Mouse (Mus musculus): ENCODE data around the gene Mfap1a. TPM values are rescaled to one million over a fixed set of nuclear protein-coding genes. Genes with fewer than 3 reads are reported as not detected.

The Mfap1a gene
- polyA plus RNA-seq, 1 experiment, result 4.7 TPM

DNA sequence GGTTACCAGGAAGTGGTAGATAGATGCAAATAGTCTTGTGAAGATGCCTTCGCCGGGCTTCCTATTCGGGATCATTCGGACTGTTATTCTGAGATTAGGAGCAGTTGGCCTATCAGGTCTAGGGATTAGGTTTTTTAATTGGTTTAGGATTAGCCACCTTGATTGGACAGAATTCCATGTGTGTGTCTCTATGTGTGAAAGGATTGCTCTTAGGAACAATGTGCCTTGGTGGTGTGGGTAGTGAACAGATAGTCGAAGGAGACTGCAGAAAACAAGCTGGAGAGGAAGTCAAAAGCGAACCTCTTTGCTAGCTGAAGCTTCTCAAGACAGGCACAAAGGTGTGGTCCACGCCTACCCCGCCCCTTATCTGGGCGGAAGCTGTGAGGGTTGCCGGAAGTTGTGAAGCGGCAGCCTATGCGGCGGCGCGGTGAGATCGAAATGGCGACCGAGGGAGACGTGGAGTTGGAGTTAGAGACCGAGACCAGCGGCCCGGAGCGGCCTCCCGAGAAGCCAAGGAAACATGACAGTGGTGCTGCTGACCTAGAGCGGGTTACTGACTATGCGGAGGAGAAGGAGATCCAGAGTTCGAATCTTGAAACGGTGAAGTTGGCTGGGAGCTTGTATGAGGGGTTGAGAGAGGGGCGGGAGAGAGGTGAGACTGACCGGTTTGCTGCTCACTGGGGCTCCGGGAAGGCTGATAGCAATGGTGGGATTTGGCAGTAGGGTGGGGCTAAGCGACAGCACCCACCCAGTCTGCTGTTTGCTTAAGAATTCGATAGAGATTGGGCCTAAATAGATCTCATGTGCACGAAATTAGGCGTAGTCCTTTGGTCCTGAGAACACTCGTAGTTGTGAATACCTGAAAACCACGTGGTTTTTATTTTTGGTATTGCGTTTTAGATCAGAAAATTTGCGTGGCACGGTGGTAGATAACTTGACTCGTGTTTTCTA lies 49.5 kb downstream of the Mfap1a start, which contains the start of gene Serinc4:
Serinc4 (minus strand) TSS at position 90 of the 951 bp plus-strand sequence.
- 5% methylated on average over 41 of the region's 41 CpGs for WGBS
- peaks cover 5% of the 10 kb centered on the region for H3K4me1 ChIP-seq (replicated peaks; ENCODE audit: control insufficient read depth, insufficient read depth, low read length)
- peak within 1 kb of the TSS; percentile 57; the same call in 1 of the 2 replicates for H3K27ac ChIP-seq (ENCODE audit: control insufficient read depth, insufficient read depth, low read length)
- H3K27me3 ChIP-seq (ENCODE audit: control insufficient read depth, insufficient read depth, low read length), result no peaks in the 10 kb centered on the region
- TF ChIP-seq POLR2A (IDR thresholded peaks at IDR 0.05; ENCODE audit: control insufficient read depth, extremely low read depth, insufficient read depth, low read length, poor library complexity) (no peak; the same call in 1 of the 2 replicates), CTCF (IDR thresholded peaks at IDR 0.05; ENCODE audit: borderline replicate concordance, control insufficient read depth, extremely low read depth, insufficient read depth, low read length, poor library complexity) (no peak)
- peaks cover 8% of the 10 kb centered on the region; the same call in 1 of the 2 replicates for H3K36me3 ChIP-seq (ENCODE audit: control insufficient read depth, insufficient read depth, low read length)
- peak; percentile 90 for DNase-seq
- H3K4me3 ChIP-seq (ENCODE audit: control insufficient read depth, insufficient read depth, low read length), result peak within 1 kb of the TSS; percentile 85

DNA sequence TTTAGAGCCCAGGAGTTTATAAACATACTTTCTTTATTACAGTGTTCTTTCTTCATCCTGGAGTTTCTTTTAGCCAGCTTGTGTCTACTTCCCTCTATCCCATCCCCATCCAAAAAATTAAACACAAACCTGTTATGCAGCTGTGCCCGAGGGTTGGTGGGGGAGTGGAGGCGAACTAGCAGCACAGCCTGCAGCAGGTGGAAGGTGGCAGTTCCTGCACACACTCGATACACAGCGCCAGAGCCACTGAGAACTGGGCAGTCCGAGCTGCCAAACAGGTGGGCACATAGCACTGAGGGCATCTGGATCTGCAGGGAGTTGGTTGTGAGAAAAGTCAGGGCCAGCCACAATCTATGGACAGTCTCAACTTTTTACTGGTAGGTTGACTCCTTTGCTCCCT lies 50.9 kb downstream of the Mfap1a start:
- Histone ChIP-seq H3K36me3 (ENCODE audit: control insufficient read depth, insufficient read depth, low read length) (peaks cover 8% of the 10 kb centered on the region; the same call in 1 of the 2 replicates), H3K4me1 (replicated peaks; ENCODE audit: control insufficient read depth, insufficient read depth, low read length) (peaks cover 6% of the 10 kb centered on the region), H3K27ac (ENCODE audit: control insufficient read depth, insufficient read depth, low read length) (no peak overlapping the region), H3K27me3 (ENCODE audit: control insufficient read depth, insufficient read depth, low read length) (no peaks in the 10 kb centered on the region), H3K4me3 (ENCODE audit: control insufficient read depth, insufficient read depth, low read length) (no peak overlapping the region)
- no peak for DNase-seq
- WGBS, result 93% methylated on average over 5 of the region's 5 CpGs
- TF ChIP-seq CTCF (IDR thresholded peaks at IDR 0.05; ENCODE audit: borderline replicate concordance, control insufficient read depth, extremely low read depth, insufficient read depth, low read length, poor library complexity) (no peak), POLR2A (IDR thresholded peaks at IDR 0.05; ENCODE audit: control insufficient read depth, extremely low read depth, insufficient read depth, low read length, poor library complexity) (no peak)

DNA sequence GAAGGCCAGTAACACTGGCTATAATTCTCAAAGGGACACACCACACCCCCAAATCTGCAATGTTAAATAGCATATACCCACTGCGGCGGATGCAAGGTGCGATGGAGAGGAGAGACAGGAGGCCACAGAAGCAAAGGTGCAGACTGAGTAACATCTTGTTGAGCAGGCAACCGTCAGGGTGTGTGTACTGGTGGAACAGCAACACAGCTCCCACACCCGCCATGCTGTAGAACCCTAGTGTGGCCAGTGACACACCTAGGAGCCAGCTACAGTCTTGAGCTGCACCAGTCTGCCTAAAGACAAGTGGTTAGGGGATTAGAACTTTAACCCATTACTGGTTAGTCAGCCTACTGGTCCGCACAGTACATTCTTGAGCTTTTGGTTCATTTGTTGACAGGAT lies 52.5 kb downstream of the Mfap1a start:
- H3K27ac ChIP-seq (ENCODE audit: control insufficient read depth, insufficient read depth, low read length), result no peak overlapping the region
- H3K4me3 ChIP-seq (ENCODE audit: control insufficient read depth, insufficient read depth, low read length), result no peak overlapping the region

DNA sequence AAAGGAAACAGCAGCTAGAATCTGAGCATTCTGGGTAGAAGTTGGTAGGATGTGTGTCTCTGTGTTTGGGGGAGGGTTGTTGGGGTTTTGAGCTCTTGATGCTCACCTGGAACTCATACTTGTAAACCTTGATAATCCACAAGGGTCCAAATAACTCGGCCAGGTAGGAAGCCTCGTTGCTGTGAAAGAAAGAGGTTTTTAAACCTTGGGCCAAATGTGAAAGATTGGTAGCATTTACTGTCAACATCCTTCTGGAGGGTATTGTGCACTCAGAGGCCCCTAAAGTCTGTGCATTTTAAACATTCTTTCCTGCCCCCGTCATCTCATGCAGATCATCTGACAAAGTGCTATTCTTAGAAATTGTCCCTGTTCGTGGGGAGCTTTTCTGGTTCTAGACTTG lies 53.5 kb downstream of the Mfap1a start, which contains the start of gene Hypk:
Hypk (plus strand) TSS at position 301 of the 400 bp plus-strand sequence.
- no peak for DNase-seq
- H3K27me3 ChIP-seq (ENCODE audit: control insufficient read depth, insufficient read depth, low read length), result no peaks in the 10 kb centered on the region
- WGBS, result 83% methylated on average over 4 of the region's 4 CpGs
- H3K4me1 ChIP-seq (replicated peaks; ENCODE audit: control insufficient read depth, insufficient read depth, low read length), result peaks cover 11% of the 10 kb centered on the region
- no peak within 1 kb of the TSS for H3K27ac ChIP-seq (ENCODE audit: control insufficient read depth, insufficient read depth, low read length)
- no peak for TF ChIP-seq POLR2A (IDR thresholded peaks at IDR 0.05; ENCODE audit: control insufficient read depth, extremely low read depth, insufficient read depth, low read length, poor library complexity)
- no peak for TF ChIP-seq CTCF (IDR thresholded peaks at IDR 0.05; ENCODE audit: borderline replicate concordance, control insufficient read depth, extremely low read depth, insufficient read depth, low read length, poor library complexity)
- H3K4me3 ChIP-seq (ENCODE audit: control insufficient read depth, insufficient read depth, low read length), result no peak within 1 kb of the TSS
- H3K36me3 ChIP-seq (ENCODE audit: control insufficient read depth, insufficient read depth, low read length), result no peaks in the 10 kb centered on the region

More for the DNA sequence above, 52.5 kb downstream of the Mfap1a start:
- Histone ChIP-seq H3K27me3 (ENCODE audit: control insufficient read depth, insufficient read depth, low read length) (no peaks in the 10 kb centered on the region), H3K36me3 (ENCODE audit: control insufficient read depth, insufficient read depth, low read length) (peaks cover 7% of the 10 kb centered on the region; the same call in 1 of the 2 replicates), H3K4me1 (replicated peaks; ENCODE audit: control insufficient read depth, insufficient read depth, low read length) (peaks cover 12% of the 10 kb centered on the region)
- no peak for DNase-seq
- WGBS, result 97% methylated on average over 6 of the region's 6 CpGs
- TF ChIP-seq CTCF (IDR thresholded peaks at IDR 0.05; ENCODE audit: borderline replicate concordance, control insufficient read depth, extremely low read depth, insufficient read depth, low read length, poor library complexity), result no peak
- TF ChIP-seq POLR2A (IDR thresholded peaks at IDR 0.05; ENCODE audit: control insufficient read depth, extremely low read depth, insufficient read depth, low read length, poor library complexity), result no peak

DNA sequence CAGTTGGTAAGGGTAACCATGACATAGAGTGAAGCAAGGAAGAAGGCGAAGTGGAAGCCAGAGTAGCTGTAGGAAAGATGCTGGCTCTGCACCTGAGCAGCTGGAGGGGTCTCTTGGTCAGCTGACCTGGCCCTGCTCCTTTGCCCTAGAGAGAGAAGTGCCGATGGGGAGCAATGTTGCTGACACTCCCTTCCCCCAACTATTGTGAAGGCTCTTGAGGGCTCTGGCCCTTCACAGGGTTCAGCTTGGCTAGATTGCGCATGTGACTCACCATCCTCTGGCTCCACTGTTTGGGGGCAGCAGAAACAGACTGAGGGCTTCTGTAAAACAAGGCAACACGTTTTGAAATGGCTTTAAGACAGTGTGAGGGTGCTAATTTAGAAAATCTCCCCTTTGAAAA lies 54.1 kb downstream of the Mfap1a start:
- Histone ChIP-seq H3K4me1 (replicated peaks; ENCODE audit: control insufficient read depth, insufficient read depth, low read length) (peaks cover 10% of the 10 kb centered on the region), H3K36me3 (ENCODE audit: control insufficient read depth, insufficient read depth, low read length) (no peaks in the 10 kb centered on the region), H3K4me3 (ENCODE audit: control insufficient read depth, insufficient read depth, low read length) (no peak overlapping the region), H3K27ac (ENCODE audit: control insufficient read depth, insufficient read depth, low read length) (no peak overlapping the region), H3K27me3 (ENCODE audit: control insufficient read depth, insufficient read depth, low read length) (no peaks in the 10 kb centered on the region)
- WGBS, result 95% methylated on average over 4 of the region's 4 CpGs
- DNase-seq, result no peak
- TF ChIP-seq CTCF (IDR thresholded peaks at IDR 0.05; ENCODE audit: borderline replicate concordance, control insufficient read depth, extremely low read depth, insufficient read depth, low read length, poor library complexity), result no peak
- no peak for TF ChIP-seq POLR2A (IDR thresholded peaks at IDR 0.05; ENCODE audit: control insufficient read depth, extremely low read depth, insufficient read depth, low read length, poor library complexity)

DNA sequence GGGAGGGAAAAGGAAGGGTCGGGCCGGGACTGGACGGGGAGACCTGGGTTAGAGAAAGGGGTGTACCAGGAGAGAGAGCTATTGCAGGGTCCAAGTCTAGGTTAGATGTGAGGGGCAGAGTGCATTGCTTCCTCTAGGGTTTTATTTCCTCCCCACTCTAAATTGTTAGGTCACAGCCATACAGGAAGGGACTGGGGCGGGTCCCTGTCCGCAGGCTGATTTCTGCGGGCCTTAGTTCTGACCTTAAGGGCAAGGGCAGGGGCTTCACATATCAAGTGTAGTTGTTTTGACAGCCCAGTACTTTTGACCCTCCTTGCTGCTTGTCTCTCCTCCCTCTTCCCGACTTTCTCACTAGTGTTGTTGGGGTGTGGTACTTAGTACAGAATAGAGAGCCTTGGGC lies 56.4 kb downstream of the Mfap1a start:
- no peaks in the 10 kb centered on the region for H3K36me3 ChIP-seq (ENCODE audit: control insufficient read depth, insufficient read depth, low read length)
- no peak for DNase-seq
- no peaks in the 10 kb centered on the region for H3K27me3 ChIP-seq (ENCODE audit: control insufficient read depth, insufficient read depth, low read length)
- H3K4me3 ChIP-seq (ENCODE audit: control insufficient read depth, insufficient read depth, low read length), result peak overlapping the region; percentile 69
- peak overlapping the region; percentile 35; the same call in 1 of the 2 replicates for H3K27ac ChIP-seq (ENCODE audit: control insufficient read depth, insufficient read depth, low read length)
- no peak for TF ChIP-seq CTCF (IDR thresholded peaks at IDR 0.05; ENCODE audit: borderline replicate concordance, control insufficient read depth, extremely low read depth, insufficient read depth, low read length, poor library complexity)
- TF ChIP-seq POLR2A (IDR thresholded peaks at IDR 0.05; ENCODE audit: control insufficient read depth, extremely low read depth, insufficient read depth, low read length, poor library complexity), result no peak
- WGBS, result 4% methylated on average over 7 of the region's 7 CpGs
- H3K4me1 ChIP-seq (replicated peaks; ENCODE audit: control insufficient read depth, insufficient read depth, low read length), result peaks cover 7% of the 10 kb centered on the region

Data from thymus, adult 2 months (tissue).